Mouse (Mus musculus): ENCODE data around the gene Slc2a12. TPM values are rescaled to one million over a fixed set of nuclear protein-coding genes. Genes with fewer than 3 reads are reported as not detected.

Gene Slc2a12
- polyA plus RNA-seq, 1 experiment: 5.6 TPM

DNA sequence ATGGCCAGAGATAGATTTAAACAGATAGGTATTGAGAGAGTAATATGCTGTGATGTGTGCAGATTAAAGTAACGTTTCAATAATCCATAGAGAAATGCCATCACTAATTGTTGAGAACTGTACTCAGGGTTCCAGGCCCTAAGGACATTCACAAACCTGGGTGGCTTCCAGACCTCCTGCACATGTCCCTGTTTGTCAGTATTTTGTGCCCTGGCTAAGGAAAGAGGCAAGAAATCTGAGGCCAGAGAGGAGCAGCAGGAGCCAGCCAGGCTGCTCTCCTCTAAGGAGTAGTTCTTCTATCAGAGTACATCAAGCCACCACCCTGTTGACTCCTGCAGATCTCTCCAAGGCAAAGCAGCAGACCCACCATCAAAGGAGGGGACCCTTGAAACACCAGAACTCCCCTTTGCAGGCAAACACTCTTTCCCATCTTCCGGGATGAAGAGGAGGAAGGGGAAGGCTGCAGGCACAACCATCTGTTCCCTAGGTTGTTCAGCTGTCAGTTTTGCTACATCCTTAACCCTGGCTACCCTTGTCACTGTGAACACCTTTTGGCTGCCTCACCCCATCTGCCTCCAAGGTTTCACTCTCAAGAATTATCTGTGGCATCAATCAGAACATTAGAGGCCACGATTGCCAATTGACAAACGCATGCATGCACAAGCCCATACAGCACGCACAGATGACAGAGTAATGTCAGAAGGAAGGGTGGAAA is 15.6 kb downstream of the Slc2a12 start:
- no peaks in the 10 kb centered on the region for H3K27me3 ChIP-seq (replicated peaks; ENCODE audit: control insufficient read depth, insufficient read depth, low read length)
- no peak overlapping the region for H3K4me3 ChIP-seq (ENCODE audit: insufficient read depth, low read depth, low read length)
- no peak for DNase-seq
- H3K4me1 ChIP-seq (ENCODE audit: control insufficient read depth, insufficient read depth, low read length): no peaks in the 10 kb centered on the region
- TF ChIP-seq CTCF (conservative IDR thresholded peaks at IDR 0.05; ENCODE audit: insufficient read depth, insufficient read length, low read depth, low read length) (no peak), POLR2A (IDR thresholded peaks at IDR 0.05; ENCODE audit: low read depth, low read length) (no peak)
- H3K27ac ChIP-seq (ENCODE audit: insufficient read depth, low read depth, low read length): no peak overlapping the region
- WGBS: 90% methylated on average over 5 of the region's 5 CpGs
- no peaks in the 10 kb centered on the region for H3K36me3 ChIP-seq (ENCODE audit: control insufficient read depth, insufficient read depth, low read length)

DNA sequence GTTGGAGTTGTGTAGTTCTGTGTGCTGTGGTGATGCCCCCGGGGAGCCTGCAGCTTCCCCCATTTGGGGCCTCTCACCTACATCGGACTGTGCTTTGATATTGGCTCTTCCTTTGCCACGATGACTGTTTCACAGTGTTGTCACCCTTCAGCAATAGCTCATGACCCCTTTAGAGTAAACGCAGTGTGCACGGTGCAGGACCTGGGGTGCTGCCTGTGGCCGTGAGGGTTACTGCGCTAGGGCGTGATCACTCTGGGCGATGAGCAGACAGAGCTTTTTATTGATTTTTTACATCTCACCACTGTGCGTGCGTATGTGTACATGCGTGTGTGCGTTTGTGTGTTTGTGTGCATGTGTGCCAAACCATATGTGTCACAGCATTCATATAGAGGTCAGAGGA is 23.7 kb downstream of the Slc2a12 start:
- DNase-seq: no peak
- Histone ChIP-seq H3K4me1 (ENCODE audit: control insufficient read depth, insufficient read depth, low read length) (no peaks in the 10 kb centered on the region), H3K27me3 (replicated peaks; ENCODE audit: control insufficient read depth, insufficient read depth, low read length) (no peaks in the 10 kb centered on the region), H3K27ac (ENCODE audit: insufficient read depth, low read depth, low read length) (no peak overlapping the region), H3K4me3 (ENCODE audit: insufficient read depth, low read depth, low read length) (no peak overlapping the region), H3K36me3 (ENCODE audit: control insufficient read depth, insufficient read depth, low read length) (no peaks in the 10 kb centered on the region)
- TF ChIP-seq CTCF (conservative IDR thresholded peaks at IDR 0.05; ENCODE audit: insufficient read depth, insufficient read length, low read depth, low read length) (no peak), POLR2A (IDR thresholded peaks at IDR 0.05; ENCODE audit: low read depth, low read length) (no peak)
- 87% methylated on average over 13 of the region's 13 CpGs for WGBS

DNA sequence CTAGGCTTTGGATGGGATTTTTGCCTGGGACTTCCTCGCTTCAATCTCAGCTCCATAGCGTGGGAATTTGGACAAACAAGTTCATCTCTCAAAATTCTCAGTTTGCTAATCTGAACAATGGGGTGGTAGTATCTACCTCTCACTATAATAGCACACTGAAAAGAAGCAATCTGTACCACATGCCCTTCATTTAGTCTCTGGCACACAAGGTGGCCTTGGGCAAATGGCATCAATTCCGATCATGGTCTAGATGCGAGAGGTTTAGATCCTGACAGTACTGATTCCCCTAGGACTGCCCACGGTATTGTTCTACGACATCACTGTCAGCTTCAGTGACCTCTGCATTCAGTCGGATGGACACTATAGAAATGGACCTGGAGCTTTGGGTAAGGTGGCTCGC is 29.4 kb downstream of the Slc2a12 start:
- Histone ChIP-seq H3K36me3 (ENCODE audit: control insufficient read depth, insufficient read depth, low read length) (no peaks in the 10 kb centered on the region), H3K4me1 (ENCODE audit: control insufficient read depth, insufficient read depth, low read length) (no peaks in the 10 kb centered on the region), H3K27ac (ENCODE audit: insufficient read depth, low read depth, low read length) (no peak overlapping the region), H3K27me3 (replicated peaks; ENCODE audit: control insufficient read depth, insufficient read depth, low read length) (no peaks in the 10 kb centered on the region), H3K4me3 (ENCODE audit: insufficient read depth, low read depth, low read length) (no peak overlapping the region)
- TF ChIP-seq POLR2A (IDR thresholded peaks at IDR 0.05; ENCODE audit: low read depth, low read length): no peak
- no peak for TF ChIP-seq CTCF (conservative IDR thresholded peaks at IDR 0.05; ENCODE audit: insufficient read depth, insufficient read length, low read depth, low read length)
- no peak for DNase-seq
- WGBS: 94% methylated on average over 8 of the region's 8 CpGs

- Histone ChIP-seq H3K36me3 (ENCODE audit: control insufficient read depth, insufficient read depth, low read length) (no peaks in the 10 kb centered on the region), H3K4me1 (ENCODE audit: control insufficient read depth, insufficient read depth, low read length) (no peaks in the 10 kb centered on the region), H3K27ac (ENCODE audit: insufficient read depth, low read depth, low read length) (no peak overlapping the region), H3K27me3 (replicated peaks; ENCODE audit: control insufficient read depth, insufficient read depth, low read length) (no peaks in the 10 kb centered on the region), H3K4me3 (ENCODE audit: insufficient read depth, low read depth, low read length) (no peak overlapping the region)
- DNase-seq: no peak
- 85% methylated on average over 13 of the region's 13 CpGs for WGBS
- TF ChIP-seq POLR2A (IDR thresholded peaks at IDR 0.05; ENCODE audit: low read depth, low read length): no peak
- TF ChIP-seq CTCF (conservative IDR thresholded peaks at IDR 0.05; ENCODE audit: insufficient read depth, insufficient read length, low read depth, low read length): no peak
These were observed 31.2 kb downstream of the Slc2a12 start for GRCm38 (mm10) chr10:22675848-22676630.

DNA sequence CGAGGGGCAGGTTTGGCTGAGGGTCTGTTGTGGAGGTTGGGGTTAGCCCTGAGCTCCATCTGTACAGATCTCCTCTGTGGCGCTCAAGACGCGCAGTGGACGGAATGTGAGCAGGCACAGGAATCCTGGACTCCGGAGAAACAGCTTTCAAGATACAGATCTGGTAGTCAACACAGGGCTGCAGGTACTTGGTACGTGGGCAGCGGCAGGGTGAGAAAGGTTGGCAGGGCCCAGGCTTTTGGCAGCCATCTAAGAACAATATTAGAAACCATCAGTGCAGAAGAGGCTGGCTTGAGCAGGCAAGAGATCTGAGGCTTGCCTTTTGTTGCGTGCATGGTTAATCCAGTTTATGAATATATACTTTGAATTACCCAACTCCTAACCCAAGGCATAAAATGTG is 51.4 kb downstream of the Slc2a12 start:
- Histone ChIP-seq H3K36me3 (ENCODE audit: control insufficient read depth, insufficient read depth, low read length) (no peaks in the 10 kb centered on the region), H3K4me3 (ENCODE audit: insufficient read depth, low read depth, low read length) (no peak overlapping the region), H3K27me3 (replicated peaks; ENCODE audit: control insufficient read depth, insufficient read depth, low read length) (no peaks in the 10 kb centered on the region), H3K4me1 (ENCODE audit: control insufficient read depth, insufficient read depth, low read length) (peaks cover 17% of the 10 kb centered on the region), H3K27ac (ENCODE audit: insufficient read depth, low read depth, low read length) (no peak overlapping the region)
- TF ChIP-seq CTCF (conservative IDR thresholded peaks at IDR 0.05; ENCODE audit: insufficient read depth, insufficient read length, low read depth, low read length): no peak
- TF ChIP-seq POLR2A (IDR thresholded peaks at IDR 0.05; ENCODE audit: low read depth, low read length): no peak
- DNase-seq: peak; percentile 40
- WGBS: 76% methylated on average over 9 of the region's 9 CpGs

- Histone ChIP-seq H3K4me1 (ENCODE audit: control insufficient read depth, insufficient read depth, low read length) (peaks cover 21% of the 10 kb centered on the region), H3K27ac (ENCODE audit: insufficient read depth, low read depth, low read length) (no peak overlapping the region), H3K4me3 (ENCODE audit: insufficient read depth, low read depth, low read length) (no peak overlapping the region), H3K36me3 (ENCODE audit: control insufficient read depth, insufficient read depth, low read length) (no peaks in the 10 kb centered on the region), H3K27me3 (replicated peaks; ENCODE audit: control insufficient read depth, insufficient read depth, low read length) (no peaks in the 10 kb centered on the region)
- TF ChIP-seq CTCF (conservative IDR thresholded peaks at IDR 0.05; ENCODE audit: insufficient read depth, insufficient read length, low read depth, low read length) (no peak), POLR2A (IDR thresholded peaks at IDR 0.05; ENCODE audit: low read depth, low read length) (no peak)
- no peak for DNase-seq
- 84% methylated on average over 7 of the region's 7 CpGs for WGBS
These were observed 52.1 kb downstream of the Slc2a12 start for GRCm38 (mm10) chr10:22696864-22697263.

All from kidney, adult 2 months (tissue).